Mouse (Mus musculus): ENCODE measurements around the gene Sv2a.
"Not testable (repeated sequence)": the region's sequence is repeated elsewhere in the genome, so short reads cannot be mapped to it uniquely, and the experiment has no call there.

The Sv2a gene

DNA sequence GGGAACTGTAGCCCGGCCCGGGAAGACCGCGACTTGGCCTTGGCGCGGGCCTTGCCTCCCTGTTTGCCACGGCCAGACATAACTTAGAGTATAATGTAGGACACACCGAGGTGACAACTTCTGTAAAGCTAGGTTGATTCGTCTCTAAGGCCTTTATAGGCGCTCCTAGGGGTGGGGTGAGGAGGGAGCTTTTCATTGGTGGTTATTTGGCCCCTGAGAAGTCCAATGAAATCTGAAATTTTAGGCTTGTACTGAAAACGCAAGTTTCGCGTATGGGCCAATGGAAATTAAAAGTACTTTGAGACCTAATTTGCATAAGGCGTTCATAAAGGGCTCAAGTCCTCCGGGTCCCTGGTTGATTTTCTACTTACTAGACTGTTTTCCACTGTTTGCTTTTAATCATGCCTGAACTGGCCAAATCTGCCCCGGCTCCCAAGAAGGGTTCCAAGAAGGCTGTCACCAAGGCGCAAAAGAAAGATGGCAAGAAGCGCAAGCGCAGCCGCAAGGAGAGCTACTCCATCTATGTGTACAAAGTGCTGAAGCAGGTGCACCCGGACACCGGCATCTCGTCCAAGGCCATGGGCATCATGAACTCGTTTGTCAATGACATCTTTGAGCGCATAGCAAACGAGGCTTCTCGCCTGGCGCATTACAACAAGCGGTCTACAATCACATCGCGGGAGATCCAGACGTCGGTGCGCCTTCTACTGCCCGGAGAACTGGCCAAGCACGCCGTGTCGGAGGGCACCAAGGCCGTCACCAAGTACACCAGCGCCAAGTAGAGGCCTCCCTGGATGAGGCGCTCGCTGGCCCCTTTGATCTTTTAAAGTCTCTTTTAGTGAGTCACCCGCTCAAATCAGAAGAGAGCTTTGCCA lies 40.1 kb downstream of the Sv2a start, which contains the start of the genes Hist2h2ac and Hist2h2be:
Gene Hist2h2ac (minus strand): TSS at position 116 of the 875 bp plus-strand sequence.
Gene Hist2h2be (plus strand): TSS at position 355 of the 875 bp plus-strand sequence.
- DNase-seq (ENCODE audit: low spot score), result peak; percentile 96

DNA sequence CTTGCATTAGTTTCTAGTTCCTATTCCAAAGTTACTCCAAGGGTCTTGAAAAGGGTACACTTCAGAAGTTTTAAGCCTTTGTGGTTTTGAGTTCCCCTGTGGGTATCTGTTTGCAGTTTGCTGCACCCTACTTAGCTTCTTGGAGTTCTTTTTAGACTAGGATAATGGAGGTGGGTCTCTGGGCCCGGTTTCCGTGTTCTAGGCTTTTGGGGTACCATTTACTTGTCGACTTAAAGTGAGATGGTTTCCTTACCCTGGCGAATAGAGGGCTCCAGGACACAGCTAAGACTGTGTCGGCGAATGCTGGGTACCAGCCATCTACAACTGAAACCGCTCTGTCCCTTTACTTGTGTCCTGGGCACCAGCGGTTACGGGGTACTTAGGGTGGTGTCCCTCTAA lies 40.7 kb downstream of the Sv2a start:
- no peak for DNase-seq (ENCODE audit: low spot score)

DNA sequence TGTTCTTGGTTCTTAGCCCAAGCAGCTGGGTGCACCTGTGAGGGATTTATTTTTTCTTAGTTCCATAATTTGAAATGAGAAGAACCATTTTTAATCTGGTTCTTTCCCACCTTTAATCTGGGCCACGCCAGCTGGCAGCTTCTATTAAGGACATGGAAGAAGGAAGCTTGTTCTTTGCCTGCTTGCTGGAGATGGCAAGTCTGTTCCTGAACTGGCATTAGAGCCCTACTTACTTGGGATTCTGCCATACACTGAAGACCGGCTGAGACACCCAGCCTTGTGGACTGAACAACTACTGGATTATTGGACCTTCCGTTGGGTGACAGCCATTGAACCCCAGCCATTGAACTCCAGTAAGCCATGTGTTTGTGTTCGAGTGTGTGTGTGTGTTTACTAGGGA lies 41.8 kb downstream of the Sv2a start:
- DNase-seq (ENCODE audit: low spot score), result no peak

DNA sequence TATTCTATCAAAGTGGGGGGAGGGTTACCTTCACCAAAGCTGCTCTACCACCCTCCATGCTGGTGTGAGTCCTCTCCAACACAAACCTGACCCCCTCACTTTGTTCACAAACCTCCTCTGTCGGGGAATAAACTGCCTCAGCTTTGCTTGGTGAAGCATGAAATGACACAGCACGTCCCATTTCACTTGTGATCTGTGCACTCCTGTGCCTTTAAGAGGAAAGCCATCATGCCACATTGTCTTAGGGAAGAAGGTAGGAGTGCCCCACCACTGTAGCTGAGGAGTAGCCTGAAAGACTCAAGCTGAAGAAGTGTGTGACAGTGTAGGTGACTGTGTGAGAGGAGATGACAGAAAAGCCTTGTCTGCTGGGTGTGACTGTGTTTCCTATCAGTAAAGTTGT lies 44.5 kb downstream of the Sv2a start:
- no peak for DNase-seq (ENCODE audit: low spot score)

DNA sequence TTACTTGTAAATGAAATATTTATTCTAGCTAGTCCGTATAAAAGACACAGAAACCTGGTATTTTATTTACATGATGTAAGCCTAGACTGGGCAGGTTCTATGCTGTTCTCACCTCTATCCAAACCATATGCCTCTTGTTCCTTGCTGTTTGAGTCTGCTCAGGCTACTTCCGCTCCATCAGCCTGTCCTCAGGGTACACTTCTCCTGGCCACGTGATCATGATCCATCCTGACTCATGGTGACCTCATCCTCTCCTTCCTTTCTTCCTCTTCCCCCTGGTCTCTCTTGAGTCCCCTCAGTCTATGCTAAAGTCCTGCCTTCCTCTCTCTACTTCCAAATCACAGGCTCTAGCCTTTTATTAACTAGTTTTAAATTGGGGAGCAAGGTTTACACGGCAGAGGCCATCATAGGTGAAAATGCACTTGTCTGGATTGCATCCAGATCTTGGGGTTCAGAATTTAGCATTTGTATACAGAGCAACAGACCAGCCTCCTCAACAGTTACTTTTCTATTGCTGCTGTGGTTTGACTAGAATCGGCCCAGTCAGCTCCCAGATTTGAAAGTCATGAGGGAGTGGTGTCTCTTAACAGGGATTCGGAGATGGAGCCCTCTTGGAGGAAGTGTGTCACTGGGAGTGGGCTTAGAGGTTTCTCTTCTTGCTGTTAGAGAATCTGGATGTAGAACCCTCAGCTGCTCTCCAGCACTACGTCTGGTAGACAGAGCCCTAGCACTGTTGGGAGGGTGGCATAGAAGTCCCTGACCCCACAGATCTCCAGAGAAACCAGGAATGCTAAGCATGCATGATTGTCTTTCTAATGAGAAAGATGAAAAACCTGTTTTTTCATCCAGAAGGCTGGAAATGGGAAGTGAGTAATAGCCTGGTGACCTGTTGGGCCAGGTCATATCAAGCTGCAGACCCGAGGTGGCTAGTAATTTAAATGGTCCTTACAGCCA lies 46.0 kb downstream of the Sv2a start:
- DNase-seq (ENCODE audit: low spot score), result no peak

DNA sequence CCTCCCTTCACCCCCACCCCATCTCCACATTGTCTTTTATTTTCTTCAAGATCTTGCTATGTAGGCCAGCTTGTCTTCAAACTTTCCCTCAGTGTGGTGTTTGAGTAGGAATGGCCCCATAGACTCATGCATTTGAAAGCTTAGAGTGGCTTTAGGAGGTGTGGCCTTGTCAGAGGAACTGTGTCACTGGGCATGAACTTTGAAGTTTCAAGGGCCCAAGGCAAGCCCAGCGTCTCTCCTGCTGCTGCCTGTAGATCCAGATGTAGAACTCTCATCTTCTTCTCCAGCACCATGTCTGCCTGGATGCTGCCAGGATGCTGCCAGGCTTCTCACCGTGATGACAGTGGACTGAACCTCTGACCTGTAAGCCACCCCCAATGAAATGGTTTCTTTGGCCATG lies 47.9 kb downstream of the Sv2a start:
- DNase-seq (ENCODE audit: low spot score), result no peak

DNA sequence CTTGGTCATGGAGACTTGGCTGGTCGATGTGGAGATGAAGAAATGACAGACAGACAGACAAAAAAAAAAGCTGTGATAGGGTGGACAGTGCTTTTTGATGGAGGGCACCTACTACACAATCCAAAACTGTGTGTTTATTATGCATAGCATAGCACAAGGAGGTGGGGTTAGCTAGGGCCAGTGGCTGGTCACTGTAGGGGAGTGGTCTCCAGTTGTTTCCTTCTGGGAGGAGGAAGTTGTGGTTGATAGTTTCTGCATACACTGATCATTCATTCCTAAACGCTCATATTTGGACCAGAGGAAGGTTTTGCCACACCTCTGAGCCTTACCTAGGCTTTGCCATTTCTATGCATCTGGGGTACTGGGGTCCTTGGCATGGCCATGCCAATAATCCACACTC lies 49.5 kb downstream of the Sv2a start:
- DNase-seq (ENCODE audit: low spot score), result no peak

DNA sequence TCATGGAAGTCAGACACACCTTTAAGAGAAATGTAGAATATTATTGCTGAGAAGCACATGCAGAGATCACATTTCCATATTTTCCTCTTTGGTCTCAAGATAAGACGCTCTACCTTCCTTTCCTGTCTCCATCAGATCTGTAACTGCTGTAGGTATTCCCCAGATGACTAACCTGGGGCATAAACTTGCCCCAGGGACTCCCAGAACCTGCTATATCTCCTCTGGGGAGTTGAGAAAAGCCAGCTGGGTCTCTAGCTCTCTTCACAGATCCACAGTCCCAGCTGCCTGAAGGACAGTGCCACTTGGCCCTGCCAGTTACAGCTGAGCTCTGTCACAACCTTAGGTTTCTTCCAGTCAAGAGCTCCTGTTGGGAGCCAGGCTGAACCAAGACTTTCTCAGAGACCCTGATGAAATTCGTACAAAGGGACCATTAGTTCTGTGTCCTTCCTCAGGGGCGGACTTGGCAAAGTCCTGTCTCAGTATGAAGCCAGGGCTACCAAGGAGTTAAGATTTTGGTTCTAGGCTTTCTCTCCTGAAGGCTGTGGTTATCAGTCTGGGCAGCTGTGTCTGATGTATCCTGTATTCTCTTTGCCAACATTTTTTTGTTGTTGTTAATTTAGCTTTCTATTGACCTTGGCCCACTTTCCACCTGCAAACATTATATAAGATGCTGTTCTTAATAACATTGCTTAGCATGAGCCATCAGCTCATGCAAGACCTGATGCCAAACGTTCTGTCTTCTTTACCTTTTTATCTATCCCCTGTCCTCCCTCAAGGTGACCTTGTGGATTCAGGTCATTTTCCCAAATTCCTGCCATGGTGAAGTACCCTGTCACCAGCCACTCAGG lies 50.2 kb downstream of the Sv2a start:
- DNase-seq (ENCODE audit: low spot score), result no peak

DNA sequence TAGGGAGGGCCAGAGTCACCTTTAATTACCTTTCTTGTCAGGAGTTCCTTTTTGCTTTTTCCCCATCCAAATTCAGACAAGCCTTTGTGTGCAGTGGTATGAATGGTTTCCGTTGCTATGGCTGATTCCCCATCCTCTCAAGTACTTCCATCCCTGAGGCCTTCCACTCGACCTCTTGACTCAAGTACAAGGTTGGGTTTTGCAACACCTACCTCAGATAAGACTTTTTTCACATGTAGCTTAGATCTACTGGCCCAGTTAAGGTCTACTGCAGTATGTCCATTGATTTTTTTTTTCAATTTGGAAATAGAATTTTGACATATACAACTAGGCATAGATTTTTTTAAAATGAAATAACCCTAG lies 50.8 kb downstream of the Sv2a start:
- DNase-seq (ENCODE audit: low spot score), result peak; percentile 76

DNA sequence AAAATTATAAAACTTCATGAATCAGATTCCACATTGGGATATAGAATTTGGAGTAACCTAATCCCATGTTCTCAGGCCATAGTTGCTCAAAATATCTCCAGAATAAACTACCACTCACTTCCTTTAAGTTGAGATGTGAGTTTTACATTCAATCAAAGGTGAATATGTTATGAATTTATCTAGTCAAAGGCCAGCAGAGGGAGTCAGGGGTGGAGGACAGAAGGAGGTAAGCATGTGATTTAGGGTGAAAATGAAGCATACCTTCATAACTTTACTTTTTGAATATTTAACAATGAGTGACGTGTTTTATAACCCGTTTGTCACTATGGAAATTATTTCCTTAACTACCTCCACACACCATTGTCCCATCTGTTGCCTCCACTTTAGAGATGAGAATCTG lies 54.0 kb downstream of the Sv2a start:
- DNase-seq (ENCODE audit: low spot score), result no peak

DNA sequence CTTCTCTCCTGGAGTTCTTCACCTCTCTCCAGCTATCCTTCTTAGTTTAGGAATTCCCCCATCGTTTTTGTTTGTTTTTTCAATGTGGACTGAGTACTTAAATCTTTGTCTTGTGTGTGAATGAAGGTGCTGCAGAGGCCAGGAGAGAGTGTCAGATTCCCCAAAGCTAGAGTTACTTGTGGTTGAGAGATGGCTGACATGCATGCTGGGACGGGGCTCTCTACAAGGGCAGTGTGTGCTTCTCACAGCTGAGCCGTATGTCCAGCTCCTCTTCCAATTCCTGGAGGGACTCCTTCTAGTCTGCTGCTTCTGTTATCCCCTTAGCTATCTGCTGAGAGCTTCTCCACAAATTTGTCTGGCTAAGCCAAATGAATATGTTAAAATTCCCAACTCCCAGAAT lies 54.9 kb downstream of the Sv2a start:
- no peak for DNase-seq (ENCODE audit: low spot score)

DNA sequence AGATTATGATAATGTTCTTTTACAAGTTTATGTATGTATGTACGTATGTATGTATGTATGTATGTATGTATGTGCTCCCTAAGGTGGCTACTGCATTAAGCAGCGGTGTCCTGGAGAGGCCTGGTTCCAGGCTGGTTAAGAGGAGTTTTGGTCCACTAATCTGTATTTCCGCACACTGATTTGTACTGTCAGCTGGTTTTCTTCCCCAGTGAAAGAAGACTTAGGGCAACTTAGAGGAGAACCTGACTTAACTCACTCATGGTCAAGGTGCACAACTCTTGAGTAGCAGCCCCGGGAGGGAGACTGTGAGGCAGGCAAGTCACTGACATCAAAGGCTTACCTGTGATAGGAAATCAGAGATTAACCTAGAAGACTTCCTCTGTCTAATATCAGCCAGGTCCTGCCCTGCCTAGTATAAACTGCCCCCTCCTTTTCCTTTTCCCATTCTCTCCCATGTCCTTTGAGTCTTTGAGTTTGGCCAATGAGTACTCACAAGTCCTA lies 55.9 kb downstream of the Sv2a start:
- no peak for DNase-seq (ENCODE audit: low spot score)

DNA sequence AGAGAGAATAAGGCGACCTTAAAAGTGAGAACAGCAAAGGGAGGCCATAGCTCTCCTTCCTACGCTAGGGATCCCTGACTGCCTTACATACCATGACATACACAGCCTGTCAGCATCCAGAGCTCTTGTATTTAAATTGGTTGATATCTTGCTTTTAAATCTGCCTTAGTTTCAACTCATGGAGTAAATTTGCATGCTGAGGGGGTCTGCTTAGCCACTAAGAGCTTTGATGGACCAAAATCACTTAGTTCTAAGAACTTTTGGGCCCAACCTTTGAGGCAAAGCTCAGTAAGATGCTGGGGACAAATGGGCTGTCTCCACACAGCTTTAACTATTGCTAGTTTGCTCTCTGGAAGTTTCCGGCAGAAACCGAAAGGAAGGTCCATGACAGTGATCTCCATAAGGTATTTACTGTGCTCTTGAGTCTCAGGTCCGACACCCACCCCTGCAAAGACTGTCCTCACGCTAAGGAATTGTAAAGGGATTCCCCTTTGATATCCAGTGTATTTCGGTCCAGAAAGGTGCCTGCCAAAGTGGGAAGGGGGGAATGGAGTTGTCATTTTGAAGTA lies 56.5 kb downstream of the Sv2a start:
- DNase-seq (ENCODE audit: low spot score), result no peak

DNA sequence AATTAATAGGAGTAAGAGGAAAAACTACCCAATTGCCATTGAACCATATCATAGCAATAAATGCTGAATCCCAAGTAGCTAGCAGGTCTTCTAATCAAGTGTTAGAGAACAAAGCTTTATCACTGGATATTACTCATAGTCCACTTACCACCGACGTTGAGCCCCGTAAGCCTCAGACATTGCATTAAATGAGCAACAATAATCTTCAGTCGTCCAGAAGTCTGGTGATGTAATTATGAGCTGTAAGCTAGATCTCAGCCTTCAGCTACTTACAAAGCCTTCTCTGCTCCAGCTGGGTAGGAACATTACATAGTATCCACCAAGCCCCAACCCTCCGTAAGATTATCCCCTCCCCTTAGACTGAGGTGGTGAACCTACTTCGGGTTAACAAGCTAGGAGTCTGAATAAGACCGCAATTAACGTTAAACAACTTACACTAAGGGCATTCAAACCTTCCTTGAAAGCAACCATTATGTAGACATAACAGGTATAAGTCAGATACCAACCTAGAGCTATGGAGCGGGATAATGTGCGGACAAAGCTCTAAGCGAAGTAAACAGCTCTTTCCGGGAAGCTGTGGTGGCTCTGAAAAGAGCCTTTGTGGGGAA lies 57.1 kb downstream of the Sv2a start:
- no peak for DNase-seq (ENCODE audit: low spot score)

DNA sequence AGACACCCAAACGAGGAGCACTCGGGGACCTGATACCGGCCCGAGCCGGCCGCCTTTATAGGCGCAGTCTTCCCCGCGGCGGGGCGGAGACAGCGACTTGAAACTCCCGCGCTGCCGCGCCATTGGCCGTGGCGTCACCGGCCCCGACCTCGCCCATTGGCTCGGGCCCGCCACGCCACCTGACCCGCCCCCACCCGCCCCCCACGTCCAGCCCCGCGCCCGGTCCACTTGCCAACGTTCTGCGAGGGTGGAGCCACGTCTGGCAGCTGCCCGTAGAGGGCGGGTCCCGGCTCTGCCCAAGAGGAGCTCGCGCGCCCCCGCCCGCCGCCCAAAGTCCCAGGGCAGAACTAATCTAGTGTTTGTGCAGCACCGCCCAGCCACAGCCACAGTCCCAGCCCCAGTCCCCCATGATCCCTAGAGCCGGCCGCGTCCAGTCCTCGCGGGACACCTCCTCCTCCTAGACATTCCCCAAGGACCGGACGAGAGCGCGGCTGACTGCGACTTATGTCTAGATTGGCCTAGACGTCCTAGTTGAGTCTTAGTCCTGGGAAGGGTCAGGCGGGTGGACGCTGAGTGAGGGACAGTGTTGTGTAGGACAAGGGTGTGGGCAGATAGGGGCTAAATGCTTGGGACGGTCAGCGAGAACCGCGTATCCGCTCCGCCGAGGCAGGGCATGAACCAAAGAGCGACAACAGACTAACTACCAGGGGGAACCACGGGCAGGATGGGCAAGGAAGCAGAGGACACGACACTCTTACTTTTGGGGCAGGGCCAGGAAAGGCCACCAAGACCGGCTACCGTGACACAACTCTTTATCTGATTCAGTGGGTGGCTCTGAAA lies 58.2 kb downstream of the Sv2a start, which contains the start of gene Hist2h3c2:
Gene Hist2h3c2 (minus strand): TSS at position 174 of the 840 bp plus-strand sequence.
- DNase-seq (ENCODE audit: low spot score), result not testable (repeated sequence)

DNA sequence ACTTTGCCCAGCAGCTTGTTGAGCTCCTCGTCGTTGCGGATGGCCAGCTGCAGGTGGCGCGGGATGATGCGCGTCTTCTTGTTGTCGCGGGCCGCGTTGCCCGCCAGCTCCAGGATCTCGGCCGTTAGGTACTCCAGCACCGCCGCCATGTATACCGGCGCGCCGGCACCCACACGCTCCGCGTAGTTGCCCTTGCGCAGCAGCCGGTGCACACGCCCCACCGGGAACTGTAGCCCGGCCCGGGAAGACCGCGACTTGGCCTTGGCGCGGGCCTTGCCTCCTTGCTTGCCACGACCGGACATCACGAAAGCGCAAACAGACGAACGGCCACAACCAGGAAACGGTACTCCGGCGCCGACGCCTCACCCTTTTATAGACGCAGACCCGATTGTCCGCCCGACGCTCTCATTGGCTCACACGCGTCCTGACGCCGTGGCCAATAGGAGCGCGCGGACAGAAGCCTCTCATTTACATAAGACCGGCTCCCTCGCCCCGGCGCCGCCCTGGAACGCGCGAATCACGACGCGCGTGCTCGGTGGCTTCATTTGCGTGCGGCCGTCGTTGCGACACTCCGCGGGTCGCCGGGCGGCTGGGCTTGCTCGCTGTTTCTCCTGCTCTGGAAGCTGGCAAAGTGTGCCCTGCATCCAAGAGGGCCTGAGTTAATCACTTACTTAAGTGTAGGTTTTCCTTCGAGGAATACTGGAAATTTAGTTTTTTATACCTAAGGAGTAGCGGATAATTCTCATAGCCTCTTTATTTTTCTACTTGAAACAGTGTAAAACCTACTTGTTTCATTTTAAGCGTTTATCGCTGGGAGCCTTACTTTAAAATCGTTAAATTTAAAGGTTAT lies 59.2 kb downstream of the Sv2a start, which contains the start of gene Hist2h2aa2:
Gene Hist2h2aa2 (minus strand): TSS at position 328 of the 850 bp plus-strand sequence.
- DNase-seq (ENCODE audit: low spot score), result peak; percentile 97

DNA sequence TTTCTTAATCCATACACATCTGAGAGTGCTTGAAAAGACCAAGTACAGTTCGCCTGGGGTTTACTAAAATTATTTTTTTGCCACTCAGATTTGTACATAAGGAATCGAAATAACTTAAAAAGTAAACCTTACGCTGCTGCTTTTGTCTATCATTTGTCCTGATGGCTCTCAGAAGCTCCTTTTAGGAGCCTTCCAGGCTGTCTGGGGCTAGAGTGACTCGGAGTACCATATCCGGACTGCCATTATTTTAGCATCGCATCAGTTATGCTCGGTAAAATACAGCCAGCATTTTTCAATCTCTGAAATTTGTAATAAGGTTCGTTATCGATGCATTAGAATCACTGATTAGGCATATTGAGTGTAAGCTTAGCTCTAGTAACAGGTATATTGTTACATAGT lies 59.8 kb downstream of the Sv2a start:
- DNase-seq (ENCODE audit: low spot score), result no peak

DNA sequence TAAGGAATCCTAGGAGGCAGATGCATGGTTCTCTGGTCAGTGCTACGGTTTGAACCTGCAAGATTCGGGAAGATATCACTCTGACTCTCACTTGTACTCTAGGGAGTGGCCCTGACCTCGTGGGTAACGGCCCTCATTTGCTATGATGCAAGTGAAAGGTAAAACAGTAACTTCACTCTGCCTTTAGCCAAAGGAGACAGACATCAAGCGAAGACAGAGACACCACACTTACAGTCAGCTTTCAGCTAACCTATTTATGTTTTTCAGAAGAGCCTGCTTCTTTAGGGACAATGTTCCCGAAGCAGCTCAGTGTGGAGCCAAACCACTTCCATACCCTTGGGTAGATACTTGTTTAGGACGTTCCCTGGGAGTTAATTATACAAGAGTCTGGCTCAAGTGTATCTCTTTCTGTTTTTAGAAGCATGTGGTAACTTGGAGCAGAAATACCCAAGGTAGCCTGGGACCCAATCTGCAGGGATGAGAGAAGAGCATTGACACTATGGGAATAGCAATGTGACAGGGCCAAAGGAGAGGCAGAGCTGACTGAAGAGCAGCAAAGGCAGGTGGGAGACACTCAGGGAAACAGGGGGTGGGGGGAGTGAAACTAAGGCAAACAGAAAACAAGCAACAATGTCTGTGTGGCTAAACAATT lies 63.1 kb downstream of the Sv2a start:
- no peak for DNase-seq (ENCODE audit: low spot score)

All from lung, postnatal 25 days (tissue).